Mouse (Mus musculus): ENCODE measurements at regions not wholly inside any gene's neighbourhood (a gene's known extent, or its start where the extent isn't known, plus 50 kb on each side); places are given as distances from the start of the nearest gene placed in this dataset.
A peak's percentile ranks its signal among the peaks of the same experiment; 100 is the strongest.

- no peak for DNase-seq (ENCODE audit: extremely low spot score in 1 of 2, low spot score in 1 of 2)
Measured at GRCm38 (mm10) chr19:21913005-21913670, 135.0 kb downstream of the Cemip2 start.

GRCm38 (mm10) chr19:21913748-21914611, 135.8 kb downstream of the Cemip2 start:
- no peak for DNase-seq (ENCODE audit: extremely low spot score in 1 of 2, low spot score in 1 of 2)

- no peak for DNase-seq (ENCODE audit: extremely low spot score in 1 of 2, low spot score in 1 of 2)
Measured at GRCm38 (mm10) chr19:21914658-21915057, 136.5 kb downstream of the Cemip2 start.

- peak in 1 of 2 experiments; percentile 16 for DNase-seq (ENCODE audit: extremely low spot score in 1 of 2, low spot score in 1 of 2)
Measured at GRCm38 (mm10) chr19:21918113-21918512, 140.0 kb downstream of the Cemip2 start.

- DNase-seq (ENCODE audit: extremely low spot score in 1 of 2, low spot score in 1 of 2) = no peak
Measured at GRCm38 (mm10) chr19:21919074-21919473, 140.9 kb downstream of the Cemip2 start.

GRCm38 (mm10) chr19:21940114-21940513, 162.0 kb downstream of the Cemip2 start:
- no peak for DNase-seq (ENCODE audit: extremely low spot score in 1 of 2, low spot score in 1 of 2)

- no peak for DNase-seq (ENCODE audit: extremely low spot score in 1 of 2, low spot score in 1 of 2)
Measured at GRCm38 (mm10) chr19:21941720-21942119, 163.6 kb downstream of the Cemip2 start.

GRCm38 (mm10) chr19:21942286-21942685, 164.1 kb downstream of the Cemip2 start:
- no peak for DNase-seq (ENCODE audit: extremely low spot score in 1 of 2, low spot score in 1 of 2)

GRCm38 (mm10) chr19:21943407-21943806, 165.3 kb downstream of the Cemip2 start:
- peak in 1 of 2 experiments; percentile 12 for DNase-seq (ENCODE audit: extremely low spot score in 1 of 2, low spot score in 1 of 2)

GRCm38 (mm10) chr19:21946262-21946922, 168.2 kb downstream of the Cemip2 start:
- no peak for DNase-seq (ENCODE audit: extremely low spot score in 1 of 2, low spot score in 1 of 2)

- DNase-seq (ENCODE audit: extremely low spot score in 1 of 2, low spot score in 1 of 2) = no peak
Measured at GRCm38 (mm10) chr19:21948030-21948429, 169.9 kb downstream of the Cemip2 start.

GRCm38 (mm10) chr19:21962635-21963034, 176.2 kb upstream of the Trpm3 start:
- DNase-seq (ENCODE audit: extremely low spot score in 1 of 2, low spot score in 1 of 2) = no peak

- DNase-seq (ENCODE audit: extremely low spot score in 1 of 2, low spot score in 1 of 2) = no peak
Measured at GRCm38 (mm10) chr19:21989857-21990256, 149.0 kb upstream of the Trpm3 start.

GRCm38 (mm10) chr19:21990970-21991369, 147.9 kb upstream of the Trpm3 start:
- DNase-seq (ENCODE audit: extremely low spot score in 1 of 2, low spot score in 1 of 2) = peak in 1 of 2 experiments; percentile 32

- DNase-seq (ENCODE audit: extremely low spot score in 1 of 2, low spot score in 1 of 2) = peak in 1 of 2 experiments; percentile 14
Measured at GRCm38 (mm10) chr19:21991413-21991812, 147.4 kb upstream of the Trpm3 start.

- DNase-seq (ENCODE audit: extremely low spot score in 1 of 2, low spot score in 1 of 2) = peak; percentile 40 to 61
Measured at GRCm38 (mm10) chr19:21999621-22000020, 139.2 kb upstream of the Trpm3 start.

- peak in 1 of 2 experiments; percentile 8 for DNase-seq (ENCODE audit: extremely low spot score in 1 of 2, low spot score in 1 of 2)
Measured at GRCm38 (mm10) chr19:22008053-22008935, 130.6 kb upstream of the Trpm3 start.

- no peak for DNase-seq (ENCODE audit: extremely low spot score in 1 of 2, low spot score in 1 of 2)
Measured at GRCm38 (mm10) chr19:22010239-22010638, 128.6 kb upstream of the Trpm3 start.

- peak in 1 of 2 experiments; percentile 27 for DNase-seq (ENCODE audit: extremely low spot score in 1 of 2, low spot score in 1 of 2)
Measured at GRCm38 (mm10) chr19:22015854-22016610, 122.8 kb upstream of the Trpm3 start.

All from frontal cortex, adult 2 months (tissue).